Mouse (Mus musculus) MEL (cell line): ENCODE data around the gene Cacna2d4. TPM values are rescaled to one million over a fixed set of nuclear protein-coding genes. Genes with fewer than 3 reads are reported as not detected.

Experiments used
- DNase-seq: peaks from one replicate; pipeline ENCODE4 v3.0.0; 2011; ENCODE audit warnings: low read depth, low spot score
- H3K27ac ChIP-seq: 2 replicates; pipeline ENCODE4 v1.5.1; 2012; ENCODE audit warnings: low read depth, mild to moderate bottlenecking, control low read depth, low read length, moderate library complexity; ENCODE audit not compliant: control insufficient read depth
- H3K27me3 ChIP-seq, 2 experiments: fragments of 150-350 bp in 1 of 2; sonication (generic) in 1 of 2; 2 replicates each; pipeline ENCODE4 v1.6.1; 2012; ENCODE audit warnings: low read length in 2 of 2, mild to moderate bottlenecking in 2 of 2, improper control_type of control experiment in 1 of 2, moderate library complexity in 1 of 2; ENCODE audit not compliant: insufficient read depth in 2 of 2, control insufficient read depth in 1 of 2
- H3K36me3 ChIP-seq, 2 experiments: 2 replicates each; pipeline ENCODE4 v1.6.1; 2012 to 2014; ENCODE audit warnings: low read length in 2 of 2, improper control_type of control experiment in 1 of 2, inconsistent platforms in 1 of 2, mild to moderate bottlenecking in 1 of 2; ENCODE audit not compliant: insufficient read depth in 2 of 2, control insufficient read depth in 1 of 2
- H3K4me1 ChIP-seq, 2 experiments: fragments of 150-350 bp in 1 of 2; sonication (generic) in 1 of 2; 2 replicates each; pipeline ENCODE4 v1.6.1; 2012; ENCODE audit warnings: low read length in 2 of 2, improper control_type of control experiment in 1 of 2, mild to moderate bottlenecking in 1 of 2; ENCODE audit not compliant: insufficient read depth in 2 of 2, control insufficient read depth in 1 of 2
- H3K4me3 ChIP-seq, 2 experiments: fragments of 150-350 bp in 1 of 2; sonication (generic) in 1 of 2; 2 replicates each; pipeline ENCODE4 v1.5.1; 2012; ENCODE audit warnings: low read depth in 2 of 2, low read length in 2 of 2, mild to moderate bottlenecking in 2 of 2, moderate library complexity in 2 of 2, control low read depth in 1 of 2, improper control_type of control experiment in 1 of 2; ENCODE audit not compliant: control insufficient read depth in 1 of 2, insufficient read depth in 1 of 2
- H3K79me2 ChIP-seq: 2 replicates; pipeline ENCODE4 v1.6.1; 2012; ENCODE audit warnings: mild to moderate bottlenecking, low read length, moderate library complexity; ENCODE audit not compliant: control insufficient read depth, poor library complexity, insufficient read depth
- H3K9ac ChIP-seq: 2 replicates; pipeline ENCODE4 v1.6.1; 2012; ENCODE audit warnings: low read depth, mild to moderate bottlenecking, control low read depth, low read length, moderate library complexity; ENCODE audit not compliant: control insufficient read depth, poor library complexity, severe bottlenecking
- H3K9me3 ChIP-seq: fragments of 150-350 bp; sonication (generic); replicated peaks from 2 replicates; pipeline ENCODE4 v1.6.1; 2012; ENCODE audit warnings: mild to moderate bottlenecking, low read length, improper control_type of control experiment, moderate library complexity; ENCODE audit not compliant: insufficient read depth
- BHLHE40 ChIP-seq: IDR thresholded peaks from 2 replicates; pipeline ENCODE4 v1.6.1; 2012; ENCODE audit warnings: low read depth, mild to moderate bottlenecking, inconsistent platforms, low read length, improper control_type of control experiment, borderline replicate concordance
- CHD1 ChIP-seq: IDR thresholded peaks from 2 replicates; pipeline ENCODE4 v1.6.1; 2012; ENCODE audit warnings: low read depth, mild to moderate bottlenecking, inconsistent platforms, low read length, improper control_type of control experiment
- CHD2 ChIP-seq: IDR thresholded peaks from 2 replicates; pipeline ENCODE4 v1.6.1; 2011; ENCODE audit warnings: low read length, improper control_type of control experiment
- CTCF ChIP-seq, 3 experiments: IDR thresholded peaks in 2 of 3; conservative IDR thresholded peaks in 1 of 3; 2 replicates each; pipeline ENCODE4 v1.5.1; 2011 to 2012; ENCODE audit warnings: low read length in 3 of 3, low read depth in 2 of 3, mild to moderate bottlenecking in 2 of 3, improper control_type of control experiment in 1 of 3, inconsistent platforms in 1 of 3, mixed read lengths in 1 of 3, moderate library complexity in 1 of 3; ENCODE audit not compliant: control insufficient read depth in 1 of 3, insufficient read depth in 1 of 3, poor library complexity in 1 of 3, severe bottlenecking in 1 of 3
- EP300 ChIP-seq, 2 experiments: IDR thresholded peaks; 2 replicates each; pipeline ENCODE4 v1.6.1; 2011; ENCODE audit warnings: improper control_type of control experiment in 2 of 2, low read length in 2 of 2, low read depth in 1 of 2, mild to moderate bottlenecking in 1 of 2
- GATA1 ChIP-seq: IDR thresholded peaks from 2 replicates; pipeline ENCODE4 v1.6.1; 2011; ENCODE audit warnings: low read depth, low read length, improper control_type of control experiment
- JUND ChIP-seq: IDR thresholded peaks from 2 replicates; pipeline ENCODE4 v1.6.1; 2011; ENCODE audit warnings: low read depth, mild to moderate bottlenecking, improper control_type of control experiment, low read length
- MAFK ChIP-seq: IDR thresholded peaks from 2 replicates; pipeline ENCODE4 v1.6.1; 2011; ENCODE audit warnings: low read depth, mild to moderate bottlenecking, low read length, improper control_type of control experiment, borderline replicate concordance
- MAX ChIP-seq: IDR thresholded peaks from 2 replicates; pipeline ENCODE4 v1.6.1; 2011; ENCODE audit warnings: low read length, improper control_type of control experiment
- MAZ ChIP-seq: IDR thresholded peaks from 2 replicates; pipeline ENCODE4 v1.6.1; 2012; ENCODE audit warnings: low read depth, mild to moderate bottlenecking, inconsistent platforms, low read length, improper control_type of control experiment
- MEF2A ChIP-seq: IDR thresholded peaks from 2 replicates; pipeline ENCODE4 v1.6.1; 2014; ENCODE audit warnings: low read depth, mild to moderate bottlenecking, inconsistent platforms, low read length, improper control_type of control experiment; ENCODE audit not compliant: poor library complexity, insufficient replicate concordance, severe bottlenecking; ENCODE audit errors: extremely low read depth
- MYB ChIP-seq: IDR thresholded peaks from 2 replicates; pipeline ENCODE4 v1.6.1; 2011; ENCODE audit warnings: mild to moderate bottlenecking, low read depth, low read length, improper control_type of control experiment
- NELFE ChIP-seq: IDR thresholded peaks from 2 replicates; pipeline ENCODE4 v1.6.1; 2011; ENCODE audit warnings: low read depth, low read length, improper control_type of control experiment
- NRF1 ChIP-seq: IDR thresholded peaks from 2 replicates; pipeline ENCODE4 v1.6.1; 2014; ENCODE audit warnings: low read depth, mild to moderate bottlenecking, inconsistent platforms, low read length, improper control_type of control experiment, moderate library complexity; ENCODE audit not compliant: poor library complexity, insufficient read depth, severe bottlenecking
- POLR2A ChIP-seq, 2 experiments: IDR thresholded peaks; 2 replicates each; pipeline ENCODE4 v1.6.1; 2011 to 2012; ENCODE audit warnings: low read length in 2 of 2, mild to moderate bottlenecking in 2 of 2, control low read depth in 1 of 2, improper control_type of control experiment in 1 of 2, low read depth in 1 of 2, moderate library complexity in 1 of 2; ENCODE audit not compliant: control insufficient read depth in 1 of 2, insufficient read depth in 1 of 2, poor library complexity in 1 of 2
- POLR2AphosphoS5 ChIP-seq: IDR thresholded peaks from 2 replicates; pipeline ENCODE4 v1.6.1; 2012; ENCODE audit warnings: low read depth, borderline replicate concordance, mild to moderate bottlenecking, inconsistent platforms, low read length, moderate library complexity, mixed read lengths
- RCOR1 ChIP-seq: IDR thresholded peaks from 2 replicates; pipeline ENCODE4 v1.6.1; 2012; ENCODE audit warnings: low read depth, mild to moderate bottlenecking, inconsistent platforms, low read length, improper control_type of control experiment
- SMC3 ChIP-seq: IDR thresholded peaks from 2 replicates; pipeline ENCODE4 v1.6.1; 2011; ENCODE audit warnings: low read depth, low read length, improper control_type of control experiment
- TBP ChIP-seq: IDR thresholded peaks from 2 replicates; pipeline ENCODE4 v1.8.0; 2011; ENCODE audit warnings: low read depth, low read length, improper control_type of control experiment
- USF1 ChIP-seq: IDR thresholded peaks from 2 replicates; pipeline ENCODE4 v1.6.1; 2014; ENCODE audit warnings: low read depth, mild to moderate bottlenecking, inconsistent platforms, low read length, improper control_type of control experiment, moderate library complexity
- ZMIZ1 ChIP-seq: IDR thresholded peaks from 2 replicates; pipeline ENCODE4 v1.6.1; 2012; ENCODE audit warnings: low read depth, mild to moderate bottlenecking, inconsistent platforms, low read length, improper control_type of control experiment, moderate library complexity
- polyA plus RNA-seq, 2 experiments: library from polyadenylated mRNA; stranded (reverse) in 1 of 2; unstranded in 1 of 2; fragments of >175 nt in 1 of 2; fragments of >200 nt in 1 of 2; gene quantifications; 2 replicates each; pipeline versions ENCODE4 v1.2.1 to v1.2.4; 2012; ENCODE audit warnings: low replicate concordance in 2 of 2, low read depth in 1 of 2; ENCODE audit not compliant: insufficient read length in 2 of 2, insufficient read depth in 1 of 2, missing spikeins in 1 of 2
- total RNA-seq: library from RNA; depleted of rRNA; stranded (reverse); fragments of 300-350 nt; gene quantifications from 2 replicates; pipeline ENCODE4 v1.2.3, GENCODE M21; 2012

The Cacna2d4 gene
- total and polyA plus RNA-seq, 3 experiments, result 0.69 to 1.1 TPM; not detected in 1

GRCm38 (mm10) chr6:119325978-119326377 is 89.7 kb downstream of the Cacna2d4 start:
- no peak overlapping the region for H3K4me3 ChIP-seq
- no peaks in the 10 kb centered on the region for H3K9me3 ChIP-seq
- TF ChIP-seq CTCF (IDR thresholded peaks at IDR 0.05 in 2 of 3, conservative IDR thresholded peaks at IDR 0.05 in 1 of 3; ENCODE audit: control insufficient read depth in 1 of 3, insufficient read depth in 1 of 3, low read depth in 2 of 3, low read length in 3 of 3, poor library complexity in 1 of 3, severe bottlenecking in 1 of 3) (no peak), CHD1 (no peak), TBP (no peak), POLR2AphosphoS5 (no peak), ZMIZ1 (no peak), MAX (no peak), RCOR1 (no peak), JUND (no peak), NELFE (no peak), POLR2A (IDR thresholded peaks at IDR 0.05; ENCODE audit: control insufficient read depth in 1 of 2, insufficient read depth in 1 of 2, low read depth in 1 of 2, low read length in 2 of 2, poor library complexity in 1 of 2) (no peak), GATA1 (no peak), SMC3 (no peak), MAZ (no peak), MAFK (no peak), MEF2A (no peak), BHLHE40 (no peak), CHD2 (no peak), EP300 (IDR thresholded peaks at IDR 0.05; ENCODE audit: low read depth in 1 of 2, low read length in 2 of 2) (no peak), MYB (no peak), USF1 (no peak)
- H3K4me1 ChIP-seq, result no peaks in the 10 kb centered on the region
- H3K9ac ChIP-seq, result no peak overlapping the region
- H3K27me3 ChIP-seq, result peaks cover 0 to 13% of the 10 kb centered on the region in 2 experiments; a peak in 2 of 4 replicates
- no peaks in the 10 kb centered on the region for H3K79me2 ChIP-seq
- no peaks in the 10 kb centered on the region for H3K36me3 ChIP-seq
- no peak for DNase-seq
- no peak overlapping the region for H3K27ac ChIP-seq

DNA sequence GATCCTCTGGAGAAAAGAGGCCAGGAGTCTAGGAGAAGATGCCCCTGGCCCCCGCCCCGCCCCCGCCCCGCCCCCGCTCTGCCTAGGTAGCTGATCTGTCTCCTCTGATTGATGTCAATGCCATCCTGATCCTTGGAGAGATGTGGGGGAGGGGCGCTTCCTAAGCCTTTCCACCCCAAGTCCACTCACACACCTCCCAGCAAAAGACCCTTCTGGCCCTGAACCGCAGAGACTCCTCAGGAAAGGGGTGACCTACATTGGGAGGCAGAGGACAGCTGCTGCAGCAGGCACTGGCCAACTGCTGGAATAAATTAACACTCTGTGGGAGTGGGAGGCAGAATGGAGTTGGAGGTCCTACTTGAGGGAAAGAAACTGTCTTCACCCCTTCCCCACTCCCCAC is 90.2 kb downstream of the Cacna2d4 start:
- Histone ChIP-seq H3K4me1 (no peaks in the 10 kb centered on the region), H3K79me2 (no peaks in the 10 kb centered on the region), H3K9ac (no peak overlapping the region), H3K4me3 (no peak overlapping the region), H3K9me3 (no peaks in the 10 kb centered on the region), H3K27ac (no peak overlapping the region), H3K27me3 (peaks cover 0 to 13% of the 10 kb centered on the region in 2 experiments; a peak in 2 of 4 replicates), H3K36me3 (no peaks in the 10 kb centered on the region)
- DNase-seq, result no peak
- TF ChIP-seq NRF1, result no peak
